Mouse (Mus musculus) ES-E14 (cell line): ENCODE results near the gene Ppp1r12c.

Experiments used
- HCFC1 ChIP-seq: IDR thresholded peaks from 2 replicates; pipeline ENCODE4 v1.6.1; 2012; ENCODE audit warnings: low read length, inconsistent platforms, borderline replicate concordance; ENCODE audit not compliant: insufficient read depth
- MAFK ChIP-seq: IDR thresholded peaks from 2 replicates; pipeline ENCODE4 v1.6.1; 2014; ENCODE audit warnings: mild to moderate bottlenecking, low read depth, low read length, inconsistent platforms; ENCODE audit not compliant: insufficient read depth
- ZNF384 ChIP-seq: IDR thresholded peaks from 2 replicates; pipeline ENCODE4 v1.6.1; 2012; ENCODE audit warnings: low read depth, low read length, inconsistent platforms

DNA sequence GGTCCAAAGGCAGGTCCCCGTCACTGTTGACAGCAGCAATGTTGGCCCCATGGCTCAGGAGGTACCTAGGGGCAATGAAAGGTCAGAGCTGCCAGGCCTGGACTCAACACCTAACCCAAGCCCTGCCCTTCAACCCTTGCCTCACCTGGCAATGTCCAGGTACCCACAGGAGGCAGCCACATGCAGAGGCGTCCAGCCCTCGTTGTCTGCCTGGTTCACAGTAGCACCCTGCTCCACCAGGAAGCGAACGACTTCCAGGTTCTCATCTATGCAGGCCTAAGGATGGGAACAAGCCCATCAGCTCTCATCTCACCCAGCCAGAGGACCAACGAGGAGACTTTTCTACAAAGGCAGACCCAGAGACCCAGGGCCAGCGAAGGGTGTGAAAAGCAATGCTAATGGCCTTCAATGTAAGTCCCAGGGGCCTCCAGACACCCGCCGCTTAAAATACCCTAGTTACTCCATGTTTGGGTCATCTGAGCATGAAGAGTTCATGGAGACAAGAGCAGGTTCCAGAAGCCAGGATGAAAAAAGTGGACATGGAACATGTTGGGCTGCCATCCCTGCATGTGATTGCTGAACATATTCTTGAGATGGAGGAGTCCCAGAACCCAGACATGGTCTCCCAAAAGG is 4.1 kb downstream of the Ppp1r12c start:
- no peak for TF ChIP-seq MAFK
- TF ChIP-seq ZNF384 = no peak
- TF ChIP-seq HCFC1 = no peak
